Mouse (Mus musculus) ovary, postnatal 36 days (tissue): Measurements from ENCODE around the gene L1cam.
A peak's percentile ranks its signal among the peaks of the same experiment; 100 is the strongest.

Experiments used
- DNase-seq: peaks from one replicate; pipeline ENCODE4 v3.0.0; 2022; ENCODE audit warnings: low spot score, mixed read lengths

L1cam gene

GRCm38 (mm10) chrX:73895719-73896118 is at the start of gene L1cam:
Gene L1cam (minus strand): TSS chrX:73896105.
- peak; percentile 41 for DNase-seq

- DNase-seq = no peak
Measured at GRCm38 (mm10) chrX:73942294-73942693, 46.4 kb upstream of the L1cam start.

GRCm38 (mm10) chrX:73941860-73942259 is 46.0 kb upstream of the L1cam start:
- DNase-seq = no peak

DNA sequence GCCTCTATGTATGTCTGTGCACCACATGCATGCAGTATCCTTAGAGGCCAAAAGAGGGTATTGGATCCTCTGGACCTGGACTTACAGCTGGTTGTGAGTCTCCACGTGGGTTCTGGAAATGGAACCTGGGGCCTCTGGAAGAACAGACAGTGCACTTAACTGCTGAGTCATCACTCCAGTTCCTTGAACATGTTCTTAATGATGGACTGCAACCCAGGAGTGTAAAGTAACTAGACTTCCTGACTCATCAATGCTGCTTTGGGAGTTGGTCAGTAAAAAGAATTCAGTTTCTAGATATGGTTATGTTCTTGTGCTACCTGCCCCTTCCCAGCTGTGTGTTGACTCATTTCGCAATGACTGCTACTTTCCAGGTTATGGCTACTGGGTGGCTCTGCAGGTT is 36.0 kb upstream of the L1cam start:
- no peak for DNase-seq

DNA sequence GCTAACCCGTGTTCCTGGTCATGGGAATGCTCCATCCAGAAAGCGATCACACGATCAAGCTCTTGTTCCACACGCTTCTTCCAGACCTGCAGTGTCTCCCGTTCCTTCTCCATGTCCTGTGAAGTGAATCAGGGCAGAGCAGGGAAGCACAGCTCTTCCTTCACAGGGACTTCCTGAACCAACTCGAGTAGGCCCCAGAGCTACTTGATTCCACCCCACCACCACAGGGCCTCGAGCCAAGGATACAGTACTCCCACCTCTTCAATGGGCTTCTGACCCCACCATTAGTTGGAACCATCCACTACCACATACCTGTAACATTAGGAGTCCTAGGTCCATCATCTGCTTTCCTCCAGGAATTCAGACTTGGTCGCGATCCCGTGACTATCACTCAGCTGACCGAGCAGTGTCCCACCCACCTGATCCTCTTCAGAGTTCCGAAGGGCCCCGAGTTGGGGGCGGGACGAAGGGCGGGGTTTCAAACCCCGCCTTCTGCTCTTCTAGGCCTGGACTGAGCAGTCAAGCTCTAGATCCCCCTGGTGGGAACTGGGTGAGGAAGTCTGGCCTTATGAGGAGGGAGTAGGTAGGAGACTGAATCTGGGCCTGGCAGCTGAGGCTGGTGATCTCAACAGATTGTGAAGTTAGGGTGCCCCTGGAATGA is 34.6 kb upstream of the L1cam start, which contains the start of gene Renbp:
Gene Renbp, minus strand, starts transcription at position 449 of the 661 bp plus-strand sequence.
- DNase-seq = peak; percentile 70

- DNase-seq = no peak
Measured at GRCm38 (mm10) chrX:73922550-73922882, 26.6 kb upstream of the L1cam start.

DNA sequence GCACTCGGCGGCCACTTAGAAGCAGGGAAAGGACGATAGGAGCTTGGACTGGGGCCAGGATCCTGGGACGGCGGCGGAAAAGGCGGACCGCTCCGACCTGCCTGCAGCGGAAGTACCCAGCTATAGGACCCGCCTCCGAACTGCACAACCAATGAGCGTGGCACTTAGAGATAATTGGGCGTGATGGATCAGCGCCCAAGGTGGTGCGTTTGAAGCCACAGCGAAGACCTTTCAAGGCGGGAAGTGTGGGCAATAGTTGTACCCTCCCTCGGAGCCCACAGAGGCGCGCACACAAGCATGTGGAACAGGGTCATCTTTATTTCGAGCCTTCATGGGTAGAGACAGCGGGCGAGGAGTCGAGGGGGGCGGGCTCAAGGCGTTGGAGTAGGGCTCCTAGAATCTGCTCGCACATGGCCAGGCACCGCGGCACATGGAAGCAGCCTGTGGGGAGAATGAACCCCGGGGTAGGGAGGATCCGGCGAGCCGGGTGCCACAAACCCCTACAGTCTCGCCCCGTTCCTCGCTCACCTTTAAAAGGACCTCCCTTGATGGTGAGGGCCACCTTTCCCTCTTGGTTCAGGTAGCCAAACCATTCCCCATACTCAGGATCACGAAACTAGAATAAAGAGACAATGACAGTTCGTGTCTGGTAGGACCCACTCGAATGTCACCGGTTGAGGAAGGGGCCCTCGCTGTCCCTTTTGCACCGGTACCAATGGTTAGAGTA is 26.1 kb upstream of the L1cam start, which contains the start of the genes Arhgap4 and Naa10:
Gene Arhgap4, minus strand, starts transcription at position 48 of the 727 bp plus-strand sequence.
Gene Naa10, minus strand, starts transcription at position 122 of the 727 bp plus-strand sequence.
- peak; percentile 83 for DNase-seq

DNA sequence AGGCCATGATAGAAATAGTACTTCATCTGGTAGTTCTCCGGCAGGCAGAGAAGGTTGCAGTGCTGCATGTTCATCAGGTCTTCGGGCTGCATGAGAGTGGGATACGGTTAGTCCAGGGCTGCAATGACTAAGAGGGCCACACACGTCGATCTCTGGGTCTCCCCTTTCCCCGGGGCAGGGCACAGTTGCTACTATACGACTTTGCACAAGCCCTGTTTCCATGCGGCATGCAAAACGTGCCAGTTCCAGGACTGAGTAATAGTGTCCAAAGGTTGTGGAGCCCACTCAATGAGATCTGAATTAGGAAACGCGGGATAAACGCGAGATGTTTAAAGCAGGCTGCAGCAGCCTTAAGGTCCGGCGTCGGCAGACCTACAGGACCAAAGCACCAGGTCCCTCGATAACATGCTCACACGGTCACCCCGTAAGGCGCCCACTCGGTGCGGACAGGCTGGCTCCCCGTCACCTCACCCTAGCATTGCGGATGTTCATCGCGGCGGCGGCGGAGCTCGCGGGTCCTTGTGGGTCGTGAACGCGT is 25.4 kb upstream of the L1cam start:
- no peak for DNase-seq

GRCm38 (mm10) chrX:73918631-73919030 is 22.7 kb upstream of the L1cam start:
- no peak for DNase-seq

GRCm38 (mm10) chrX:73916945-73917344 is 21.0 kb upstream of the L1cam start:
- no peak for DNase-seq

DNA sequence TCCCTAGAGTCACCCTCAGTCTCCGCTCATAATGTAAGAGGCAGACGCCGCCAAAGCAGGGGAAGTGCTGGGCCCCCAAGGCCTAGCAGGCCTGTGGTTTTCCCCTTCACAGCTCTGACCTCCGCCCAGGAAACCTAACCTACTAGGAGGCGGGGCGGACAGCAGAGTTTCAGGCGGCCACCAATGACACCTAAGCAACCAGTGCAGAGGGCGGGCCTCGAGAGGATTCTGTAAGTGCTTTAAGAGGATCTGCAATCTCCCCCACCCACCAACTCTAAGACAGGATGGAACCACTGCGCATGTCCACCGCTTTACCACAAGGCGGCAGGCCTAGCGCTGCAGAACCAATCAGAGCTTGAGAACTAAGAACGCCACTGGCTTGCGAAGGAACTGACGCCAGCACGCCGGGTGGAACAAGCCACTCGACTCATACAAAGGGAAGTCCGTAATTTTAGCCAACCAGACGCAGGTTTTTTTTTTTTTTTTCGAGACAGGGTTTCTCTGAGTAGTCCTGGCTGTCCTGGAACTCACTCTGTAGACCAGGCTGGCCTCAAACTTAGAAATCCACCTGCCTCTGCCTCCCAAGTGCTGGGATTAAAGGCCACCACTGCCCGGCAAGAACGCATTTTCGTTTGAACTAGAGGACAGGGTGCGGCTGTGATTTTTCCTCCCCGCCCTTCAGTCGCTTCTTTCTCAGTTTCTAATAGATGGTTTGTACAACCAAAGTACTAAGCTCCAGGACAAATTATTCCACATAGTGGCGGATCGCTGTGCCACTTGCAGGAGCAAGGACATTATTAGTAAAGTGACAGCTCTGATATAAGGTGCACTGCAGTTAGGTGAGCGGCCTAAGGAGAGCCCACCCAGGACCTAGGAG is 19.2 kb upstream of the L1cam start:
- peak; percentile 80 for DNase-seq

- no peak for DNase-seq
Measured at GRCm38 (mm10) chrX:73911588-73911987, 15.7 kb upstream of the L1cam start.

- DNase-seq = peak; percentile 34
Measured at GRCm38 (mm10) chrX:73911156-73911555, 15.3 kb upstream of the L1cam start.

GRCm38 (mm10) chrX:73910451-73910850 is 14.5 kb upstream of the L1cam start:
- no peak for DNase-seq

- DNase-seq = no peak
Measured at GRCm38 (mm10) chrX:73910049-73910448, 14.1 kb upstream of the L1cam start.

- DNase-seq = no peak
Measured at GRCm38 (mm10) chrX:73897959-73898358, 2.1 kb upstream of the L1cam start.

GRCm38 (mm10) chrX:73892833-73893232 is 3.1 kb downstream of the L1cam start:
- DNase-seq = no peak

DNA sequence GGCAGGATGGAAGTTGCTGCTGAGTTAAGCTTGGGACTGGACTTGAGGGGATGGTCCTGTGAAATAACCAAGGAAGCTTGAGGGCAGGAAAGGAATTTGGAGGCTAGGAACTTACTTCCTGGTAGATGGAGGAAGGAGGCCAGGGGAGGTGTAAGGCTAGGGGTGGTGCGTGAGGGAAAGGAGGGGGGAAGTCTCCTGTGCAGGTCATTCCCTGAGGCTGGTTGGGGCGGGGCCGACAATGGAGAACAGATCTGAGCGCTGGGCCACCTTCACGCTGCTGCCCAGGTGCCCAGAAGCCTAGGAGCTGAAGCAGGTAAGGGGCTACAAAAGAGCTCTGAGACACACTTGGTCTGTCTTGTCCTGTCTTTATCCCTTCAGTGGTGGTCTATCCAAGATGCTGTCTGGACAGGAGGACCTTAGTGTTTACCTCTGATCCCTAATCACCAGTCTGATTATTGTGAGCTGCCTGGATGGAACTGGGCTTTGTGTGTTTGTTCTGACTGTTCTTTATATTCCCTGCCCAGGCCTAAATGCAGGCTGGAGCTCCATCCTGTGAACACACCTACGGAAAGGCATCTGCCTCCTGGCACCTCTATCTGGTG is 4.3 kb downstream of the L1cam start, which contains the start of gene Avpr2:
Gene Avpr2, plus strand, starts transcription at position 552 of the 602 bp plus-strand sequence.
- DNase-seq = no peak

DNA sequence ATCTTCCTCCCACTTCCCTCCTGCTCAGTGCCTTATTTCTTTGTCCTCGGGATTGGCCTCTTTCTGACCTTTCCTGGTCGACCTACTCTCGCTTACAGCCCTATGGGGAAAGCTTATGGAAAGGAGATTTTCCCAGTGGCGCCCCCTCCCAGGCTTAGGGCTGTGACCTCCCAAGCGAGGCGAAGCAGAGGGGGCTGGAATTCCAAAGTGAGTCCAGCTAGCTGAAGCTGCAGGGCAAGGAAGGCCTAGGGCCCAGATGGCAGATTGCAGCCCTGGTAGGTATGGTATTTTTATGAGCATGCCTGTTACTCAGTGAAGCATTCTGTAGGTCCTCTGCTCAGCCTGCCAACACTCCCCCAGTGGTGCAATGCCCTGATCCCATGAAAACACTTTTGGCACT is 14.4 kb downstream of the L1cam start:
- DNase-seq = no peak

GRCm38 (mm10) chrX:73881036-73881427 is 14.9 kb downstream of the L1cam start:
- no peak for DNase-seq

GRCm38 (mm10) chrX:73880194-73881035 is 15.5 kb downstream of the L1cam start:
- peak; percentile 14 for DNase-seq
